Mouse (Mus musculus) gastrocnemius, postnatal 25 days (tissue): Measurements from ENCODE around the gene 4930522H14Rik. TPM values are rescaled to one million over a fixed set of nuclear protein-coding genes. Genes with fewer than 3 reads are reported as not detected.

Source experiments
- DNase-seq: peaks from one replicate; pipeline ENCODE4 v3.0.0; 2022
- total RNA-seq, 2 experiments: library from RNA; stranded (reverse); gene quantifications; 1 replicate in 1 of 2; 2 replicates in 1 of 2; pipeline ENCODE4 v1.2.3; 2021

4930522H14Rik gene
- total RNA-seq, 2 experiments from 2014 or later, result not detected

GRCm38 (mm10) chr4:109475577-109476553, 55.2 kb downstream of the 4930522H14Rik start:
- peak; percentile 46 for DNase-seq

GRCm38 (mm10) chr4:109475078-109475477, 56.0 kb downstream of the 4930522H14Rik start:
- DNase-seq, result no peak

- no peak for DNase-seq
Measured at GRCm38 (mm10) chr4:109472566-109472965, 58.5 kb downstream of the 4930522H14Rik start.

GRCm38 (mm10) chr4:109471606-109472005, 59.5 kb downstream of the 4930522H14Rik start:
- no peak for DNase-seq

GRCm38 (mm10) chr4:109467687-109468086, 63.4 kb downstream of the 4930522H14Rik start:
- DNase-seq, result no peak

GRCm38 (mm10) chr4:109463892-109464291, 67.2 kb downstream of the 4930522H14Rik start:
- no peak for DNase-seq

GRCm38 (mm10) chr4:109460421-109461179, 70.5 kb downstream of the 4930522H14Rik start:
- no peak for DNase-seq

GRCm38 (mm10) chr4:109456821-109457220, 74.3 kb downstream of the 4930522H14Rik start:
- no peak for DNase-seq

Other genes with a start within 250 kb of the 4930522H14Rik start
- gene Ttc39a, start 124.7 kb downstream of the 4930522H14Rik start, total RNA-seq, result under 1 TPM; 0.18 to 0.64 TPM
- gene Rnf11, start 46.6 kb downstream of the 4930522H14Rik start, total RNA-seq, result 100 to 1,000 TPM in 1 of 2 experiments, 10 to 100 TPM in 1; 95.4 to 123 TPM
- gene Cdkn2c, start 135.9 kb upstream of the 4930522H14Rik start, total RNA-seq, result 10 to 100 TPM in 1 of 2 experiments, 1 to 10 TPM in 1; 9.2 to 11.7 TPM
- gene Faf1, start 145.3 kb upstream of the 4930522H14Rik start, total RNA-seq, result 10 to 100 TPM; 31.2 to 31.4 TPM